Mouse (Mus musculus) heart, embryonic 14.5 days (tissue): ENCODE measurements around the gene Swsap1. TPM values are rescaled to one million over a fixed set of nuclear protein-coding genes. Genes with fewer than 3 reads are reported as not detected.

ENCODE experiments used
- ATAC-seq: fragments of 200-750 bp; cut with Nextera tagmentation; 2 replicates; pipeline ENCODE4 v1.8.0; 2017; ENCODE audit warnings: low read depth, moderate TSS enrichment; ENCODE audit not compliant: insufficient number of reproducible peaks, insufficient read depth, low FRiP score
- H3K27ac ChIP-seq, 2 experiments: fragments of 200-500 bp in 1 of 2; fragments of 300-500 bp in 1 of 2; sonication (generic) in 1 of 2; replicated peaks in 1 of 2; 2 replicates each; pipeline ENCODE4 v1.5.1; 2012 to 2014; ENCODE audit warnings: low read depth in 2 of 2, low read length in 2 of 2, control low read depth in 1 of 2, mild to moderate bottlenecking in 1 of 2, mixed read lengths in 1 of 2; ENCODE audit not compliant: control insufficient read depth in 1 of 2, insufficient read depth in 1 of 2
- H3K27me3 ChIP-seq: fragments of 300-500 bp; sonication (generic); 2 replicates; pipeline ENCODE4 v1.6.1; 2014; ENCODE audit warnings: mild to moderate bottlenecking, low read length, control low read depth; ENCODE audit not compliant: control insufficient read depth, insufficient read depth
- H3K36me3 ChIP-seq: fragments of 300-500 bp; sonication (generic); 2 replicates; pipeline ENCODE4 v1.6.1; 2014; ENCODE audit warnings: mild to moderate bottlenecking, control low read depth, low read length, mixed read lengths; ENCODE audit not compliant: control insufficient read depth, insufficient read depth
- H3K4me1 ChIP-seq, 2 experiments: fragments of 200-500 bp in 1 of 2; fragments of 300-500 bp in 1 of 2; sonication (generic) in 1 of 2; 2 replicates each; pipeline ENCODE4 v1.6.1; 2012 to 2014; ENCODE audit warnings: low read length in 2 of 2, control low read depth in 1 of 2, mixed read lengths in 1 of 2; ENCODE audit not compliant: control insufficient read depth in 2 of 2, insufficient read depth in 2 of 2
- H3K4me2 ChIP-seq: fragments of 300-500 bp; sonication (generic); 2 replicates; pipeline ENCODE4 v1.6.1; 2014; ENCODE audit warnings: mild to moderate bottlenecking, low read length
- H3K4me3 ChIP-seq, 2 experiments: fragments of 200-500 bp in 1 of 2; fragments of 300-500 bp in 1 of 2; sonication (generic) in 1 of 2; 2 replicates each; pipeline ENCODE4 v1.5.1; 2012 to 2014; ENCODE audit warnings: low read length in 2 of 2, mild to moderate bottlenecking in 2 of 2, control low read depth in 1 of 2, low read depth in 1 of 2, moderate library complexity in 1 of 2; ENCODE audit not compliant: control insufficient read depth in 1 of 2, insufficient read depth in 1 of 2
- H3K9ac ChIP-seq: fragments of 300-500 bp; sonication (generic); 2 replicates; pipeline ENCODE4 v1.6.1; 2014; ENCODE audit warnings: mild to moderate bottlenecking, low read length
- H3K9me3 ChIP-seq: fragments of 300-500 bp; sonication (generic); 2 replicates; pipeline ENCODE4 v1.6.1; 2016; ENCODE audit warnings: low read length, control low read depth; ENCODE audit not compliant: control insufficient read depth
- WGBS: fragments of 180-500 bp; shearing (Covaris S2); extraction: QIAGEN DNeasy Blood & Tissue Kit; methylation state at CpG from one replicate; pipeline ENCODE4 v1.1.7; 2014; 5-methylcytosine and 5-hydroxymethylcytosine counted together
- polyA plus RNA-seq: library from polyadenylated mRNA; unstranded; fragments of >200 nt; fragmentation: Nextera tagmentation; extraction: Ambion mirVana; gene quantifications from 2 replicates; pipeline ENCODE4 v1.2.1, GENCODE M21; 2014

The Swsap1 gene
- polyA plus RNA-seq, 1 experiment from 2014 or later: 9.8 TPM

DNA sequence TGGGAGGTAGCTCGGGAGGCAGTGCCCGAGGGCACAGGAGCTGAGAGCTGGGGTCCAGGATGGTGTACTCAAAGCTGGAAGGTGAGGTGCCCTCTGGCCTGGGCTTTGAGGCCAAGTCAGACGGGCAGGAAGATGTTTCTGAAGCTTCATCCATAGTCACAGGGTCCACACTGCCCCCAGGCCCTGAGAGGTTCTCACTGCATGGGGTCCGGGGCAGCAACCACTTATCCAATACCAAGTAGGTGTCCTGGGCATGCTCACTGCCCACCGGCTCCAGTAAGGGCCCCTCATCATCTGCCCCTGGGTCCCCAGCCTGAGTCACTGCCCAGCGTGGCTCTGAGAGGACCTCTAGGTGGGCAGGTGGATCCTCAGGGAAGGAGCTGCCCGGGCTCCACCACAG, 3.7 kb downstream of the Swsap1 start:
- Histone ChIP-seq H3K4me2 (no peak overlapping the region), H3K27ac (no peak overlapping the region), H3K4me3 (no peak overlapping the region), H3K9ac (no peak overlapping the region), H3K27me3 (peaks cover 19% of the 10 kb centered on the region), H3K4me1 (peaks cover 20 to 42% of the 10 kb centered on the region in 2 experiments), H3K36me3 (0 out of 2 replicates have a peak, but pooled peaks cover 9% of the 10 kb centered on the region), H3K9me3 (no peaks in the 10 kb centered on the region)
- no peak for ATAC-seq
- WGBS: 91% methylated on average over 7 of the region's 7 CpGs

GRCm38 (mm10) chr9:21960135-21960534, 4.6 kb downstream of the Swsap1 start:
- WGBS: 55% methylated on average over 9 of the region's 9 CpGs
- H3K4me2 ChIP-seq: peak overlapping the region; percentile 77; the same call in 1 of the 2 replicates
- peaks cover 20 to 42% of the 10 kb centered on the region in 2 experiments for H3K4me1 ChIP-seq
- H3K9me3 ChIP-seq: no peaks in the 10 kb centered on the region
- peaks cover 19% of the 10 kb centered on the region for H3K27me3 ChIP-seq
- H3K9ac ChIP-seq: no peak overlapping the region
- H3K36me3 ChIP-seq: 0 out of 2 replicates have a peak, but pooled peaks cover 9% of the 10 kb centered on the region
- no peak overlapping the region for H3K4me3 ChIP-seq
- H3K27ac ChIP-seq: no peak overlapping the region
- ATAC-seq: no peak

DNA sequence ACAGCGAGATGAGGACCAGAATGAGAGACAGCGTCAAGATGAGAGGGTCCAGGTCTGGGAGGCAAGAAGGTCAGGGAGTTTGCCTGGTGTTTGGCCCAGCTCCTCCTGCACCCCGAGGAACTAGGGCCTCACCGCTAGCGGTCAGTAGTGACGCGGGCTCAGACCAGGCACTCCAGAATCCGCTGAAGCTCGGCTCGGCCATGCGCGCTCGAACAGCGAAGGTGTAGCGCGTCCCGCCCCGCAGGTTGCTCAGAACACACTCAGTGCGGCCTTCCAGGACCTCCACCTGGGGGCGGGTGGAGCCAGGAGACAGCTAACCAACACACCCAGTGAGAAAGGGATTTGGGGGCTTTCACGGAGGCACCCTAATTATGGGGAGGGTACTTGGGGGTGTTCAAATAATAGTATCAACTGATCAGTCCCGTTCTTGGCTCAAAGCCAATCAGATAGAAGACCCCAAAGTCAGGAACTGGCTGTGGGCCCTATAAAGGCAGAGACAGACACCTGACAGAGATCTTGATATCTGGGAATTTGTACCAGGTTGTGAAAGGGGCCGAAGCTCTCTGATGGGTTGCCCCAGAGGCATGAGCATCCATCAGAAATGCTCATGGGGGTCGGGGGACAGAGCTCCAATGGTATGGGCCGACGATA, 5.1 kb downstream of the Swsap1 start:
- Histone ChIP-seq H3K27me3 (peaks cover 19% of the 10 kb centered on the region), H3K4me1 (peaks cover 20 to 42% of the 10 kb centered on the region in 2 experiments), H3K27ac (no peak overlapping the region), H3K4me2 (peak overlapping the region; percentile 77), H3K36me3 (0 out of 2 replicates have a peak, but pooled peaks cover 9% of the 10 kb centered on the region), H3K9ac (no peak overlapping the region), H3K4me3 (no peak overlapping the region; a peak in 1 of 4 replicates), H3K9me3 (no peaks in the 10 kb centered on the region)
- ATAC-seq: no peak
- 13% methylated on average over 26 of the region's 26 CpGs for WGBS

DNA sequence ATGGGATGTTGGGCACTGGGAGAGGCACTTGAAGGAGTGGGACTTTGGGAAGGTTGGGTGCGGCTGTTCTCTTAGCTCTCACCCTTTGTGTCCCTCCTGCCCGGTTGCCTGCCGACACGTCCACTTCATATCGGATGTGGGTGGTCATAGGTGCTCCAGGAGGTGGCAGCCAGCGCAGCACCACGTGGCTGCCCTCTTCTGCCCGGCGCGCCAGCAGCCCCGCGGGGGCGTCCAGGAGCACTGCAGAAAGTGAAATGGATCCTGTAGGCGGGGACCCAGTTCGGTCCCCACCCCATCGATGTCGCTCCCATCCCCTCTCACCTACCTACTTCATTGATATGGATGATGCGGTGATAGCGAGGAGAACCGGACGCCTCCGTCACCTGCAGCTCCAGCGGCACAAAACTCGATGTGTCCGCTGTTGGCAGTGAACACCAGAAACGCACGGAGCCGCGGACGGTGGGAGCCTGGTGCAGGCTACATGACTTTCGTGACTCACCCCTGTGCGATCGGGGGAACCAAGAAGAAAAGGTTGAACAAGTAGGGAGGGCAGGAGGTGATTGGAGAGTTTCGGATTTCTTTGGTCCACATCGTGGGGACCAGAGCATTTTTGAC, 5.9 kb downstream of the Swsap1 start:
- Histone ChIP-seq H3K4me2 (peak overlapping the region; percentile 77), H3K27ac (no peak overlapping the region), H3K36me3 (0 out of 2 replicates have a peak, but pooled peaks cover 9% of the 10 kb centered on the region), H3K4me3 (peak overlapping the region; percentile 31 to 46), H3K27me3 (peaks cover 19% of the 10 kb centered on the region), H3K9ac (peak overlapping the region; percentile 67; the same call in 1 of the 2 replicates), H3K4me1 (peaks cover 20 to 39% of the 10 kb centered on the region in 2 experiments), H3K9me3 (no peaks in the 10 kb centered on the region)
- ATAC-seq: no peak
- 2% methylated on average over 35 of the region's 35 CpGs for WGBS

DNA sequence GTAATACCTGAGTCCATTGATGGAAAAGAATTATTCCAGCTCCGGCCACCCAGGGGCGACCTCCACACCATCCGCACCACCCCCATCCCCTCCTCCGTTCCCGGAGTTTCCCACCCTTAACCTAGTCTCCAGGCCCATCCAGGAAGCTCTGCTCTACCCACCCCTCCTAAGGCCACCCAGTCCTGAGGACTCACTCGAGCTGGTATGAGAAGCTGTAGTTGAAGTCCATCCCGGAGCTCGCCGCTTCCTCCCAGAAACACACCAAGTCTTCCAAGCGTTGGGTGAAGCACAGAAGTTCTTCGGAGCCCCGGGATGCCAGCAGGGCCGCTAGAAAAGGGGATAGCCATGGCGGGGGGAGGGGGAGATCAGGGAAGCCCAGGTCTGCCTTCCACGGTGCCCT, 6.5 kb downstream of the Swsap1 start:
- no peak for ATAC-seq
- Histone ChIP-seq H3K4me2 (peak overlapping the region; percentile 77), H3K27me3 (peaks cover 19% of the 10 kb centered on the region), H3K9ac (peak overlapping the region; percentile 67), H3K36me3 (0 out of 2 replicates have a peak, but pooled peaks cover 9% of the 10 kb centered on the region), H3K4me3 (peak overlapping the region; percentile 31 to 46), H3K4me1 (peaks cover 20 to 36% of the 10 kb centered on the region in 2 experiments), H3K27ac (no peak overlapping the region), H3K9me3 (no peaks in the 10 kb centered on the region)
- 2% methylated on average over 15 of the region's 15 CpGs for WGBS

- H3K4me2 ChIP-seq: peak overlapping the region; percentile 77
- peak overlapping the region; percentile 67 for H3K9ac ChIP-seq
- 2% methylated on average over 34 of the region's 34 CpGs for WGBS
- H3K9me3 ChIP-seq: no peaks in the 10 kb centered on the region
- ATAC-seq: peak; percentile 67; the same call in 1 of the 2 replicates
- 0 out of 2 replicates have a peak, but pooled peaks cover 4% of the 10 kb centered on the region for H3K36me3 ChIP-seq
- H3K4me1 ChIP-seq: peaks cover 20 to 36% of the 10 kb centered on the region in 2 experiments
- peaks cover 19% of the 10 kb centered on the region for H3K27me3 ChIP-seq
- peak overlapping the region; percentile 31 to 46 for H3K4me3 ChIP-seq
- H3K27ac ChIP-seq: peak overlapping the region in 1 of 2 experiments; percentile 37; a peak in 1 of 4 replicates
Measured at GRCm38 (mm10) chr9:21962416-21963059, 7.0 kb downstream of the Swsap1 start.

- 4% methylated on average over 8 of the region's 8 CpGs for WGBS
- peak within 1 kb of the TSS; percentile 67 for H3K9ac ChIP-seq
- peak within 1 kb of the TSS; percentile 77 for H3K4me2 ChIP-seq
- peaks cover 19 to 35% of the 10 kb centered on the region in 2 experiments for H3K4me1 ChIP-seq
- H3K36me3 ChIP-seq: 0 out of 2 replicates have a peak, but pooled peaks cover 1% of the 10 kb centered on the region
- peak within 1 kb of the TSS; percentile 31 to 46 for H3K4me3 ChIP-seq
- H3K27me3 ChIP-seq: peaks cover 19% of the 10 kb centered on the region
- H3K27ac ChIP-seq: peak within 1 kb of the TSS in 1 of 2 experiments; percentile 37; a peak in 2 of 4 replicates
- peak; percentile 66 for ATAC-seq
- no peaks in the 10 kb centered on the region for H3K9me3 ChIP-seq
Measured at GRCm38 (mm10) chr9:21963417-21963816, 7.9 kb downstream of the Swsap1 start, which contains the start of gene Epor. Epor (minus strand) TSS chr9:21963506.
